Mouse (Mus musculus) ES-E14 (cell line): Measurements from ENCODE around the gene Olfr789. TPM values are rescaled to one million over a fixed set of nuclear protein-coding genes. Genes with fewer than 3 reads are reported as not detected.

Experiments
- DNase-seq: peaks from one replicate; pipeline ENCODE4 v3.0.0-alpha.2; 2013; ENCODE audit warnings: low read depth, low spot score
- H3K27ac ChIP-seq: 2 replicates; pipeline ENCODE4 v1.5.1; 2012; ENCODE audit warnings: low read depth, mild to moderate bottlenecking, low read length, moderate library complexity, mixed read lengths; ENCODE audit not compliant: poor library complexity, insufficient read depth, severe bottlenecking
- H3K36me3 ChIP-seq: 2 replicates; pipeline ENCODE4 v1.6.1; 2012; ENCODE audit warnings: mild to moderate bottlenecking, low read length, moderate library complexity, mixed read lengths; ENCODE audit not compliant: control insufficient read depth, poor library complexity, insufficient read depth, severe bottlenecking
- H3K4me1 ChIP-seq, 2 experiments: fragments of 150-350 bp in 1 of 2; sonication (generic) in 1 of 2; 2 replicates each; pipeline ENCODE4 v1.6.1; 2012; ENCODE audit warnings: low read length in 2 of 2, mild to moderate bottlenecking in 1 of 2, mixed read lengths in 1 of 2; ENCODE audit not compliant: control insufficient read depth in 2 of 2, insufficient read depth in 2 of 2, poor library complexity in 1 of 2
- H3K4me3 ChIP-seq, 2 experiments: fragments of 150-350 bp in 1 of 2; sonication (generic) in 1 of 2; 2 replicates each; pipeline ENCODE4 v1.5.1; 2012; ENCODE audit warnings: low read length in 2 of 2, low read depth in 1 of 2, mild to moderate bottlenecking in 1 of 2, mixed read lengths in 1 of 2; ENCODE audit not compliant: insufficient read depth in 1 of 2, poor library complexity in 1 of 2, severe bottlenecking in 1 of 2
- H3K9ac ChIP-seq: 2 replicates; pipeline ENCODE4 v1.6.1; 2012; ENCODE audit warnings: low read depth, mild to moderate bottlenecking, low read length, mixed read lengths; ENCODE audit not compliant: poor library complexity, insufficient read depth, severe bottlenecking
- H3K9me3 ChIP-seq: fragments of 150-350 bp; sonication (generic); 2 replicates; pipeline ENCODE4 v1.6.1; 2012; ENCODE audit warnings: low read depth, mild to moderate bottlenecking, low read length; ENCODE audit not compliant: control insufficient read depth, insufficient read depth
- CHD2 ChIP-seq: IDR thresholded peaks from 2 replicates; pipeline ENCODE4 v1.6.1; 2014; ENCODE audit warnings: mild to moderate bottlenecking, low read depth, low read length, inconsistent platforms
- HCFC1 ChIP-seq: IDR thresholded peaks from 2 replicates; pipeline ENCODE4 v1.6.1; 2012; ENCODE audit warnings: low read length, inconsistent platforms, borderline replicate concordance; ENCODE audit not compliant: insufficient read depth
- MAFK ChIP-seq: IDR thresholded peaks from 2 replicates; pipeline ENCODE4 v1.6.1; 2014; ENCODE audit warnings: mild to moderate bottlenecking, low read depth, low read length, inconsistent platforms; ENCODE audit not compliant: insufficient read depth
- ZC3H11A ChIP-seq: IDR thresholded peaks from 2 replicates; pipeline ENCODE4 v1.6.1; 2012; ENCODE audit warnings: low read depth, mild to moderate bottlenecking, inconsistent platforms, low read length, borderline replicate concordance
- ZNF384 ChIP-seq: IDR thresholded peaks from 2 replicates; pipeline ENCODE4 v1.6.1; 2012; ENCODE audit warnings: low read depth, low read length, inconsistent platforms
- in situ Hi-C, 2 experiments: fragments of 600-800 bp; cut with MboI; formaldehyde crosslinking; loops; one replicate each; pipeline ENCODE4 v1.15.1; 2025; ENCODE audit warnings: low sequenced_read_pairs in 2 of 2, inconsistent platforms in 1 of 2; ENCODE audit not compliant: unreplicated experiment in 2 of 2
- total RNA-seq: library from RNA; depleted of rRNA; stranded (reverse); fragments of 300-350 nt; gene quantifications from 2 replicates; pipeline ENCODE4 v1.2.3, GENCODE M21; 2012; rRNA removed

Olfr789 gene
- not detected in 2 replicates for total RNA-seq

- TF ChIP-seq CHD2 (no peak), MAFK (no peak), ZNF384 (no peak), ZC3H11A (no peak), HCFC1 (no peak)
- Histone ChIP-seq H3K9me3 (no peaks in the 10 kb centered on the region), H3K27ac (no peak within 1 kb of the TSS), H3K9ac (no peak within 1 kb of the TSS), H3K4me3 (no peak within 1 kb of the TSS), H3K36me3 (no peaks in the 10 kb centered on the region), H3K4me1 (no peaks in the 10 kb centered on the region)
- DNase-seq = no peak
- in situ Hi-C loops = no loop called here
These were observed at the start of gene Olfr789 for GRCm38 (mm10) chr10:129484452-129484851. Gene Olfr789 (plus strand): TSS chr10:129484752.

GRCm38 (mm10) chr10:129461562-129461961, 23.0 kb upstream of the Olfr789 start, which contains the start of gene Olfr787:
Gene Olfr787 (plus strand): TSS chr10:129461862.
- in situ Hi-C loops = no loop called here
- no peaks in the 10 kb centered on the region for H3K36me3 ChIP-seq
- no peak within 1 kb of the TSS for H3K27ac ChIP-seq
- no peak for DNase-seq
- H3K9me3 ChIP-seq = no peaks in the 10 kb centered on the region
- no peak within 1 kb of the TSS for H3K4me3 ChIP-seq
- no peak within 1 kb of the TSS for H3K9ac ChIP-seq
- H3K4me1 ChIP-seq = no peaks in the 10 kb centered on the region
- TF ChIP-seq ZC3H11A (no peak), MAFK (no peak), CHD2 (no peak), HCFC1 (no peak), ZNF384 (no peak)

- Histone ChIP-seq H3K36me3 (no peaks in the 10 kb centered on the region), H3K4me1 (no peaks in the 10 kb centered on the region), H3K4me3 (no peak within 1 kb of the TSS), H3K9ac (no peak within 1 kb of the TSS), H3K9me3 (no peaks in the 10 kb centered on the region), H3K27ac (no peak within 1 kb of the TSS)
- no peak for DNase-seq
- TF ChIP-seq ZC3H11A (no peak), HCFC1 (no peak), CHD2 (no peak), MAFK (no peak), ZNF384 (no peak)
- in situ Hi-C loops = no loop called here
These were observed 13.9 kb upstream of the Olfr789 start, which contains the start of gene Olfr788 for GRCm38 (mm10) chr10:129470698-129471097. Gene Olfr788 (plus strand): TSS chr10:129470998.

- in situ Hi-C loops = no loop called here
- no peak for TF ChIP-seq HCFC1
- no peak for TF ChIP-seq ZNF384
- TF ChIP-seq MAFK = no peak
- TF ChIP-seq CHD2 = no peak
- TF ChIP-seq ZC3H11A = no peak
- H3K36me3 ChIP-seq = no peaks in the 10 kb centered on the region
- no peaks in the 10 kb centered on the region for H3K4me1 ChIP-seq
- DNase-seq = no peak
- H3K9ac ChIP-seq = no peak overlapping the region
- H3K4me3 ChIP-seq = no peak overlapping the region
- H3K9me3 ChIP-seq = no peaks in the 10 kb centered on the region
- no peak overlapping the region for H3K27ac ChIP-seq
These were observed 11.3 kb upstream of the Olfr789 start for GRCm38 (mm10) chr10:129473256-129473655.

GRCm38 (mm10) chr10:129473723-129474122, 10.8 kb upstream of the Olfr789 start:
- Histone ChIP-seq H3K27ac (no peak overlapping the region), H3K4me1 (no peaks in the 10 kb centered on the region), H3K9ac (no peak overlapping the region), H3K4me3 (no peak overlapping the region), H3K9me3 (no peaks in the 10 kb centered on the region), H3K36me3 (no peaks in the 10 kb centered on the region)
- TF ChIP-seq CHD2 (no peak), ZNF384 (no peak), HCFC1 (no peak), ZC3H11A (no peak), MAFK (no peak)
- in situ Hi-C loops = no loop called here
- no peak for DNase-seq
